Comparison of ENCODE assay signal across 8 mouse cellular contexts in genomic region chr7:117383147-117383940, GRCm38 (mm10). TPM values are rescaled to one million over a fixed set of nuclear protein-coding genes. Genes with fewer than 3 reads are reported as not detected.
DNase-seq lines count a peak whose midpoint lies in the region; ATAC-seq and TF ChIP-seq lines count a peak whose summit lies in the region.

No protein-coding gene starts in this region.

- H3K27ac ChIP-seq in heart, adult 2 months = no peak overlapping the region
- no peak overlapping the region for H3K27ac ChIP-seq in limb, embryonic 13.5 days

- no peak for TF ChIP-seq EP300 in heart, adult 2 months (IDR thresholded peaks at IDR 0.05; ENCODE audit: insufficient read depth, low read depth, low read length)

- H3K36me3 ChIP-seq in heart, adult 2 months (ENCODE audit: control insufficient read depth, insufficient read depth, low read length) = no peaks in the 10 kb centered on the region
- peaks cover 4% of the 10 kb centered on the region; the same call in 1 of the 2 replicates for H3K36me3 ChIP-seq in limb, embryonic 13.5 days

- no peaks in the 10 kb centered on the region for H3K9me3 ChIP-seq in limb, embryonic 13.5 days

- no peak for ATAC-seq in limb, embryonic 13.5 days (ENCODE audit: low FRiP score, low read depth)
- no peak for ATAC-seq in erythroblast, adult 5-6 weeks (replicated peaks; ENCODE audit: low FRiP score, poor library complexity, severe bottlenecking)

- peak; percentile 72 for TF ChIP-seq CTCF in heart, adult 2 months (IDR thresholded peaks at IDR 0.05)

- peaks cover 2% of the 10 kb centered on the region; the same call in 1 of the 2 replicates for H3K27me3 ChIP-seq in heart, adult 2 months (ENCODE audit: control insufficient read depth, insufficient read depth, low read length)
- H3K27me3 ChIP-seq in limb, embryonic 13.5 days = peaks cover 15% of the 10 kb centered on the region

- intact Hi-C loops in heart, adult 2 months (cut with DNase I) = loop anchor here (2.0 to 10.0 kb wide), 4 partner anchors 39 to 721 kb away; no protein-coding TSS in a partner anchor

- H3K4me3 ChIP-seq in heart, adult 2 months = no peak overlapping the region
- H3K4me3 ChIP-seq in limb, embryonic 13.5 days = peak overlapping the region; percentile 87

- peaks cover 1% of the 10 kb centered on the region; the same call in 1 of the 2 replicates for H3K4me1 ChIP-seq in heart, adult 2 months (ENCODE audit: control insufficient read depth, insufficient read depth, low read length)
- H3K4me1 ChIP-seq in limb, embryonic 13.5 days = peaks cover 25% of the 10 kb centered on the region

- H3K79me2 ChIP-seq in heart, adult 2 months (replicated peaks; ENCODE audit: control insufficient read depth, insufficient read depth, low read length) = no peaks in the 10 kb centered on the region

- TF ChIP-seq POLR2A in heart, adult 2 months (IDR thresholded peaks at IDR 0.05; ENCODE audit: insufficient read depth, low read depth, low read length) = no peak

- WGBS in heart, adult 2 months = 54% methylated on average over 7 of the region's 7 CpGs
- 77% methylated on average over 7 of the region's 7 CpGs for WGBS in limb, embryonic 13.5 days

- peak overlapping the region; percentile 86 for H3K4me2 ChIP-seq in limb, embryonic 13.5 days (replicated peaks)

- peak; percentile 35 to 53 for DNase-seq in heart, adult 2 months
- DNase-seq in heart, adult 9 months (ENCODE audit: low spot score in 2 of 2) = no peak
- peak; percentile 31 to 61 for DNase-seq in adrenal gland, postnatal 36 days
- peak; percentile 52 to 66 for DNase-seq in frontal cortex, postnatal 10 days (ENCODE audit: low spot score in 2 of 2)
- peak; percentile 55 for DNase-seq in induced T-regulatory cell, adult 2 months (ENCODE audit: low read depth)
- peak; percentile 24 for DNase-seq in neural tube, embryonic 10.5 days (ENCODE audit: extremely low spot score, low spot score)

- no peak overlapping the region for H3K9ac ChIP-seq in heart, adult 2 months (ENCODE audit: low read depth, low read length)
- no peak overlapping the region for H3K9ac ChIP-seq in limb, embryonic 13.5 days

RNA-seq across cellular contexts. Expression of gene Xylt1, which starts 2.6 kb away (rescaled TPM):
- total RNA-seq in heart, adult 2 months (2021) = 1 to 10 TPM; 1.4 to 2.3 TPM
- polyA plus RNA-seq in heart, adult 2 months (2012; rRNA removed) = 1.2 and 1.8 TPM in 2 replicates
- total RNA-seq in adrenal gland, postnatal 36 days (2021) = 1 to 10 TPM; 4.9 to 8.2 TPM
- polyA plus RNA-seq in limb, embryonic 13.5 days (2015; fragmentation: Nextera tagmentation; extraction: Ambion mirVana) = 1.9 and 2.7 TPM in 2 replicates
- 4.8 and 5.0 TPM in 2 replicates for total RNA-seq in erythroblast, adult 5-6 weeks (2015; ENCODE audit: low replicate concordance)
- total RNA-seq in erythroblast, adult 5-6 weeks (2017; ENCODE audit: low replicate concordance) = 3.0 and 3.6 TPM in 2 replicates

Comparison
In these comparisons a context has a peak if more than half of its experiments do, and no peak if none do; other contexts are left out.
1. DNase-seq: peak in heart, adult 2 months (2 of 2), adrenal gland, postnatal 36 days (2 of 2), frontal cortex, postnatal 10 days (2 of 2), induced T-regulatory cell, adult 2 months (single experiment) and neural tube, embryonic 10.5 days (single experiment); none in heart, adult 9 months (0 of 2).